Mouse (Mus musculus): ENCODE data around the gene Trim14.

Gene Trim14

GRCm38 (mm10) chr4:46562037-46562436 lies 26.1 kb upstream of the Trim14 start:
- no peak for DNase-seq (ENCODE audit: low spot score in 2 of 2)

GRCm38 (mm10) chr4:46560069-46560705 lies 24.2 kb upstream of the Trim14 start:
- peak in 1 of 2 experiments; percentile 25 for DNase-seq (ENCODE audit: low spot score in 2 of 2)

- no peak for DNase-seq (ENCODE audit: low spot score in 2 of 2)
Measured at GRCm38 (mm10) chr4:46558672-46559667, 23.0 kb upstream of the Trim14 start.

GRCm38 (mm10) chr4:46556933-46557332 lies 21.0 kb upstream of the Trim14 start:
- DNase-seq (ENCODE audit: low spot score in 2 of 2), result no peak

- DNase-seq (ENCODE audit: low spot score in 2 of 2), result peak in 1 of 2 experiments; percentile 34
Measured at GRCm38 (mm10) chr4:46555762-46556161, 19.8 kb upstream of the Trim14 start.

GRCm38 (mm10) chr4:46554295-46555069 lies 18.5 kb upstream of the Trim14 start:
- no peak for DNase-seq (ENCODE audit: low spot score in 2 of 2)

- DNase-seq (ENCODE audit: low spot score in 2 of 2), result peak; percentile 65 to 83
Measured at GRCm38 (mm10) chr4:46553864-46554263, 17.9 kb upstream of the Trim14 start.

- no peak for DNase-seq (ENCODE audit: low spot score in 2 of 2)
Measured at GRCm38 (mm10) chr4:46550406-46550805, 14.5 kb upstream of the Trim14 start.

- DNase-seq (ENCODE audit: low spot score in 2 of 2), result no peak
Measured at GRCm38 (mm10) chr4:46549979-46550378, 14.0 kb upstream of the Trim14 start.

GRCm38 (mm10) chr4:46546709-46547108 lies 10.8 kb upstream of the Trim14 start:
- no peak for DNase-seq (ENCODE audit: low spot score in 2 of 2)

GRCm38 (mm10) chr4:46545498-46545897 lies 9.6 kb upstream of the Trim14 start:
- DNase-seq (ENCODE audit: low spot score in 2 of 2), result no peak

- no peak for DNase-seq (ENCODE audit: low spot score in 2 of 2)
Measured at GRCm38 (mm10) chr4:46544313-46544712, 8.4 kb upstream of the Trim14 start.

GRCm38 (mm10) chr4:46543366-46544050 lies 7.6 kb upstream of the Trim14 start:
- no peak for DNase-seq (ENCODE audit: low spot score in 2 of 2)

GRCm38 (mm10) chr4:46541707-46542106 lies 5.8 kb upstream of the Trim14 start:
- no peak for DNase-seq (ENCODE audit: low spot score in 2 of 2)

- DNase-seq (ENCODE audit: low spot score in 2 of 2), result no peak
Measured at GRCm38 (mm10) chr4:46539167-46539566, 3.2 kb upstream of the Trim14 start.

- no peak for DNase-seq (ENCODE audit: low spot score in 2 of 2)
Measured at GRCm38 (mm10) chr4:46535094-46535830, 679 bp downstream of the Trim14 start.

- no peak for DNase-seq (ENCODE audit: low spot score in 2 of 2)
Measured at GRCm38 (mm10) chr4:46533934-46534720, 1.8 kb downstream of the Trim14 start.

- DNase-seq (ENCODE audit: low spot score in 2 of 2), result no peak
Measured at GRCm38 (mm10) chr4:46532926-46533325, 3.0 kb downstream of the Trim14 start.

GRCm38 (mm10) chr4:46532511-46532910 lies 3.4 kb downstream of the Trim14 start:
- DNase-seq (ENCODE audit: low spot score in 2 of 2), result no peak

- DNase-seq (ENCODE audit: low spot score in 2 of 2), result no peak
Measured at GRCm38 (mm10) chr4:46529722-46530121, 6.2 kb downstream of the Trim14 start.

Measured in urinary bladder, adult 18-20 months (tissue).